Mouse (Mus musculus): Measurements from ENCODE around the gene Slc47a1. TPM values are rescaled to one million over a fixed set of nuclear protein-coding genes. Genes with fewer than 3 reads are reported as not detected.
"Not testable (repeated sequence)": the region's sequence is repeated elsewhere in the genome, so short reads cannot be mapped to it uniquely, and the experiment has no call there.

Gene Slc47a1
- 1.9 and 3.1 TPM in 2 replicates for polyA plus RNA-seq (2012; rRNA removed)

DNA sequence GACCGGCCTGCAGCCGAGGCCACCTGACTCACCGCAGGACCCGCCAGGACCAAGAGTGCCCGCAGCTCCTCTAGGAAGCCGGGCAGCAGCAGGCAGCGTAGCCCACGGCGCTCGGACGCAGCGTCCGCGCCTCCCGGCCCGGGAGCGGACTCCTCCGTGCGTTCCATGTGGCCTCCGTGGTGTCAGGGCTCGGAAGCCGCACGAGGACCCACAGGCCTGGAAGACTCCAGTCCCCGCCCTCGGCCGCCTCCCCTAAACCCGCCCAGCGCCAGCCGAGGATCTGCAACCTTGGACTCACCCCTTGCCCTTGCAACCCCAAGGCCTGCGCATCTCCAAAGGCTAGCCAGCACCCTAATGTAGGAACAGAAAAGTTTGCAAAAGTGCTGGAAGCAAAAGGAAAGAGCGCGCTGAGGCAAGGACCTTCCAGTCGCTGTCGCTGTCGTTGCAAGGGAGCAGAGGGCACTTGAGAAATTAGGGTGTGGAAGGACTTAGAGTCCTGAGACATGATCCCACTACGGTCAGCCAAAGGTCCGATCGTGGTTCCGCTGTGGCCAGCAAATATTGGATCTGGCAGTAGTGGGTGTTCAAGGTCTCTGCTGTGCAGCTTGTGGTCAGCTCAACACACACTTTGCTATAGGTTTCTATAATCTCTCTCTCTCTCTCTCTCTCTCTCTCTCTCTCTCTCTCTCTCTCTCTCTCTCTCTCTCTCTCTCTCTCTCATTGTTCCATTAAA is at the start of gene Slc47a1:
Gene Slc47a1 (minus strand): TSS at position 465 of the 733 bp plus-strand sequence.
- H3K4me1 ChIP-seq (ENCODE audit: control insufficient read depth, insufficient read depth, low read length) = no peaks in the 10 kb centered on the region
- 14% methylated on average over 39 of the region's 39 CpGs for WGBS
- peak; percentile 13 for DNase-seq
- TF ChIP-seq POLR2A (IDR thresholded peaks at IDR 0.05; ENCODE audit: borderline replicate concordance, extremely low read depth, low read depth, low read length) = no peak
- no peak for TF ChIP-seq CTCF (IDR thresholded peaks at IDR 0.05; ENCODE audit: insufficient read depth, low read length)
- no peak within 1 kb of the TSS for H3K4me3 ChIP-seq (replicated peaks; ENCODE audit: extremely low read depth, low read depth, low read length)

- WGBS = 80% methylated on average over 6 of the region's 6 CpGs
Measured at GRCm38 (mm10) chr11:61419253-61419652, 41.1 kb upstream of the Slc47a1 start.

DNA sequence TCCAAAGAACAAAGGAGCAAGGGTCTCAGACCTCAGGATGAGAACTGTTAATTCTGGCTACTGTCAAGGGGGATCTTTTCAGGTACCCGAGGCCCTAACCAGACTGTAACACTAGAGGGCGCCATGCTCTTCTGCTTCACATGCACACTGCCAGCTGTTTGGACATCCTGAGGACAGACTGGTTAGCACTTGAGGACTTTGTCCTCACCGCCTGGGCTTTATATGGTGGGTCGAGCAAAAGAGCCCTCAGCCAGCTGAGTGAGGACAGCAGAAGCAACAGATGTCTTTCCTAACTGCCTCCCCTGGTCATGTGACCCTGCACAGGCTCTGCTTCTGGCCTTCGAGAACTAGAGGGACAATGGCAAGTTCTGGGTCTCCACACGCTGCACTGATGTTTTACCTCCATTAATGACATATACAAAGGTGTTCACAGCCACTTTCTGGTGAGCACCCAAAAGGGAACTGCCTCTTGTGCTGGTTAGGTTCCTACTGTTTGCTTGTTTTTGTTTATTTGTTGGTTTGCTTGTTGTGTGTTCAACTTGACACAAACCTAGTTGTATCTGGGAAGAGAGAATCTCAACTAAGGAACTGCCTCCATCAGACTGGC is 39.9 kb upstream of the Slc47a1 start:
- WGBS = 25% methylated on average over 6 of the region's 6 CpGs
- TF ChIP-seq CTCF (IDR thresholded peaks at IDR 0.05; ENCODE audit: insufficient read depth, low read length) (peak; percentile 96), POLR2A (IDR thresholded peaks at IDR 0.05; ENCODE audit: borderline replicate concordance, extremely low read depth, low read depth, low read length) (no peak)
- Histone ChIP-seq H3K4me1 (ENCODE audit: control insufficient read depth, insufficient read depth, low read length) (no peaks in the 10 kb centered on the region), H3K4me3 (replicated peaks; ENCODE audit: extremely low read depth, low read depth, low read length) (no peak overlapping the region)
- peak; percentile 74 for DNase-seq

More at GRCm38 (mm10) chr11:61419253-61419652, 41.1 kb upstream of the Slc47a1 start:
- H3K4me1 ChIP-seq (ENCODE audit: control insufficient read depth, insufficient read depth, low read length) = no peaks in the 10 kb centered on the region
- H3K4me3 ChIP-seq (replicated peaks; ENCODE audit: extremely low read depth, low read depth, low read length) = no peak overlapping the region
- no peak for DNase-seq
- no peak for TF ChIP-seq POLR2A (IDR thresholded peaks at IDR 0.05; ENCODE audit: borderline replicate concordance, extremely low read depth, low read depth, low read length)
- no peak for TF ChIP-seq CTCF (IDR thresholded peaks at IDR 0.05; ENCODE audit: insufficient read depth, low read length)

DNA sequence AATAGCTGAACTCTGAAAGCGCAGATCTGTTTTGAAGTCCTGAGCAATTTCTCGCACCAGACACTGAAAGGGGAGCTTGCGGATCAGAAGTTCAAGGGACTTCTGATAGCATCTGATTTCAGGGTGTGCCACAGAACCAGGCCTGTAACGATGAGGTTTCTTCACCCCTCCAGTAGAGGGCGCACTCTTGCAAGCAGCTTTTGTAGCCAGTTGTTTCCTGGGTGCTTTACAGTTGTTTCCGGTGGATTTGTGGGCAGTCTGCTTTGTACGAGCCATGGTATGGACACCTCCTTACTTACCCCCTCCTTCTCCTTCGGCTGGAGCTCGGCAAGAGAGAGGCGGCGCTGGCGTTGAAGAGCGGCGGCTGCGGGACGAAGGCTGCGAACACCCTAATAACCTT is 38.4 kb upstream of the Slc47a1 start:
- WGBS = 80% methylated on average over 17 of the region's 17 CpGs
- peak; percentile 54 for TF ChIP-seq CTCF (IDR thresholded peaks at IDR 0.05; ENCODE audit: insufficient read depth, low read length)
- not testable (repeated sequence) for H3K4me3 ChIP-seq (replicated peaks; ENCODE audit: extremely low read depth, low read depth, low read length); H3K4me1 ChIP-seq (ENCODE audit: control insufficient read depth, insufficient read depth, low read length)
- peak; percentile 43 for DNase-seq

DNA sequence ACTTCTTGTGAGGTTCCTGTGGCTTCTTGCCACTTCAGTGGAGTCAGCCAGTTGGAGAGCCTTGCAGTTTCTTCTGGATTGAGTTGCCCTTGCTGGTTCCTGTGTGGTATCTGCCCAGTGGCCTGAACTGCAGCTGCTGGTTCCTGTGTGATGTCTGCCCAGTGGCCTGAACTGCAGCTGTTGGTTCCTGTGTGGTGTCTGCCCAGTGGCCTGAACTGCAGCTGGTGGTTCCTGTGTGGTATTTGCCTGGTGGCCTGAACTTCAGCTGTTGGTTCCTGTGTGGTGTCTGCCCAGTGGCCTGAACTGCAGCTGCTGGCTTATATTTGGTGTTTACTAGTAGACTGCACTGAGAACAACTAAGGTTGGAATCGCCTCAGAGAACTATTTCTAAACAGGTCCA is 37.3 kb upstream of the Slc47a1 start:
- no peak for TF ChIP-seq CTCF (IDR thresholded peaks at IDR 0.05; ENCODE audit: insufficient read depth, low read length)
- Histone ChIP-seq H3K4me3 (replicated peaks; ENCODE audit: extremely low read depth, low read depth, low read length) (no peak overlapping the region), H3K4me1 (ENCODE audit: control insufficient read depth, insufficient read depth, low read length) (no peaks in the 10 kb centered on the region)
- 76% methylated on average over 1 of the region's 1 CpGs for WGBS
- DNase-seq = no peak

GRCm38 (mm10) chr11:61414560-61414959 is 36.4 kb upstream of the Slc47a1 start:
- TF ChIP-seq CTCF (IDR thresholded peaks at IDR 0.05; ENCODE audit: insufficient read depth, low read length) (no peak), POLR2A (IDR thresholded peaks at IDR 0.05; ENCODE audit: borderline replicate concordance, extremely low read depth, low read depth, low read length) (no peak)
- WGBS = 77% methylated on average over 3 of the region's 3 CpGs

DNA sequence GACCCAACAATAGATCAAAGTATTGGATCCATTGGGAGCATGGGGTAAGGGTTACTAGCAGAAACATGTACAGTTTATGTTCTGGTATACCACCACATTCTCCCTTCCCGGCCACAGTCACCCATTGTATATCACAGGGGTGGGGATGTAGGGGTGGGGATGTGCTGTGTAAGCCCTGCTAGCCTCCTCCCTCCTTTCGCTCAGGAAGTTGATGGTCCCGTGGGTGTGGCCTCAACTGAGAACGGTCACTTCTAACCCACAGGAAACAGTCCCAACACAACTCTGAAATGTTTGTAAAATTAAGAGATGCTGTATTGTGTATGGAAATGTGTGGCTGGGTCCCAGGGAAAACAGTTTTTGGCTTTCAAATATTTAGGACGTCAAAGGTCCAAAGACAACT is 35.3 kb upstream of the Slc47a1 start:
- no peak overlapping the region for H3K4me3 ChIP-seq (replicated peaks; ENCODE audit: extremely low read depth, low read depth, low read length)
- 39% methylated on average over 5 of the region's 5 CpGs for WGBS
- TF ChIP-seq CTCF (IDR thresholded peaks at IDR 0.05; ENCODE audit: insufficient read depth, low read length) (no peak), POLR2A (IDR thresholded peaks at IDR 0.05; ENCODE audit: borderline replicate concordance, extremely low read depth, low read depth, low read length) (no peak)
- H3K4me1 ChIP-seq (ENCODE audit: control insufficient read depth, insufficient read depth, low read length) = no peaks in the 10 kb centered on the region
- no peak for DNase-seq

More at GRCm38 (mm10) chr11:61414560-61414959, 36.4 kb upstream of the Slc47a1 start:
- Histone ChIP-seq H3K4me3 (replicated peaks; ENCODE audit: extremely low read depth, low read depth, low read length) (no peak overlapping the region), H3K4me1 (ENCODE audit: control insufficient read depth, insufficient read depth, low read length) (no peaks in the 10 kb centered on the region)
- DNase-seq = no peak

DNA sequence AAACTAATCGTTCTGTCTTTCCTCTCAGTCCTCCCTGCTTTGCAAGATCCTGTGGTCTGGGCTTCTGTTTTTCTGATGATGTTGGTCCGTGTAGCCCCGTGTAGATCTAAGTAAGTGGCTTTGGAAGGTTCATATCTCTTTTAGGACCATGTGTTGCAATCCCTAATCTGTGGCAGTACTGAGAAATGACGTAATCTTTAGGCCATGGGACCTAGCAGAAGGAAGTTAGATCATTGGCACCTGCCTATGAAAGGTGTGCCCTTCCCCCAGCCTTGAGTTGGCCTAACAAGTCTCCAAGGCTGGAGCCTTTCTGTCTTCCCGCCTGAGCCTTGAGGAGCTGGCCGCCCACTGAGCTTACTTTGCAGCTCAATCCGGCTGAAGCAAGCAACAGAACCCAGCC is 33.7 kb upstream of the Slc47a1 start:
- H3K4me1 ChIP-seq (ENCODE audit: control insufficient read depth, insufficient read depth, low read length) = no peaks in the 10 kb centered on the region
- 55% methylated on average over 7 of the region's 7 CpGs for WGBS
- no peak for DNase-seq
- TF ChIP-seq POLR2A (IDR thresholded peaks at IDR 0.05; ENCODE audit: borderline replicate concordance, extremely low read depth, low read depth, low read length) (no peak), CTCF (IDR thresholded peaks at IDR 0.05; ENCODE audit: insufficient read depth, low read length) (no peak)
- H3K4me3 ChIP-seq (replicated peaks; ENCODE audit: extremely low read depth, low read depth, low read length) = no peak overlapping the region

GRCm38 (mm10) chr11:61411221-61411620 is 33.1 kb upstream of the Slc47a1 start:
- no peak for DNase-seq
- Histone ChIP-seq H3K4me1 (ENCODE audit: control insufficient read depth, insufficient read depth, low read length) (no peaks in the 10 kb centered on the region), H3K4me3 (replicated peaks; ENCODE audit: extremely low read depth, low read depth, low read length) (no peak overlapping the region)
- WGBS = 91% methylated on average over 11 of the region's 11 CpGs
- no peak for TF ChIP-seq CTCF (IDR thresholded peaks at IDR 0.05; ENCODE audit: insufficient read depth, low read length)
- no peak for TF ChIP-seq POLR2A (IDR thresholded peaks at IDR 0.05; ENCODE audit: borderline replicate concordance, extremely low read depth, low read depth, low read length)

DNA sequence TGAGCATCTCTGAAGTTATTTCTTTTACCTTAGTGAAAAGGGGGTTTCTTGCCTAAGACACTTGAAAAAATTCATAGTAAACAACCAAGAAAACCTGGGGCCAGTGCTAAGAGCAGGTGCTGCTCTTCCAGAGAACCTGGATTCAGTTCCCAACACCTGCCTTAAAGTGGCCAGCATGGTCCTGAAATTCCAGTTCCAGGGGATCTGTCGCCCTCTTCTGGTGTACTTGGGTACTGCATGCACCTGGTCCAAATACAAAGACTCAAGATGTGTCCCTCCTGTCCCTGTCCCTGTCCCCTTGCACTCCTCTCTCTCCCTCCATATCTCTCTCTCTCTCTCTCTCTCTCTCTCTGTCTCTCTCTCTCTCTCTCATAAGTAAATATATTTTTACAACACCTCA is 32.0 kb upstream of the Slc47a1 start:
- Histone ChIP-seq H3K4me3 (replicated peaks; ENCODE audit: extremely low read depth, low read depth, low read length) (no peak overlapping the region), H3K4me1 (ENCODE audit: control insufficient read depth, insufficient read depth, low read length) (no peaks in the 10 kb centered on the region)
- WGBS = 7% methylated on average over 1 of the region's 1 CpGs
- TF ChIP-seq POLR2A (IDR thresholded peaks at IDR 0.05; ENCODE audit: borderline replicate concordance, extremely low read depth, low read depth, low read length) = no peak
- peak; percentile 94 for TF ChIP-seq CTCF (IDR thresholded peaks at IDR 0.05; ENCODE audit: insufficient read depth, low read length)
- DNase-seq = peak; percentile 90
